Mouse (Mus musculus) kidney, embryonic 16.5 days (tissue): Measurements from ENCODE around the gene Akr1c14. TPM values are rescaled to one million over a fixed set of nuclear protein-coding genes. Genes with fewer than 3 reads are reported as not detected.

Source experiments
- ATAC-seq: fragments of 200-750 bp; cut with Nextera tagmentation; 2 replicates; pipeline ENCODE4 v1.8.0; 2017; ENCODE audit warnings: moderate TSS enrichment; ENCODE audit not compliant: low FRiP score, low TSS enrichment
- H3K27ac ChIP-seq: fragments of 300-500 bp; sonication (generic); 2 replicates; pipeline ENCODE4 v1.5.1; 2014; ENCODE audit warnings: low read length
- H3K27me3 ChIP-seq: fragments of 300-500 bp; sonication (generic); 2 replicates; pipeline ENCODE4 v1.6.1; 2014; ENCODE audit warnings: low read length, control low read depth, mixed read lengths; ENCODE audit not compliant: insufficient read depth
- H3K36me3 ChIP-seq: fragments of 300-500 bp; sonication (generic); 2 replicates; pipeline ENCODE4 v1.6.1; 2014; ENCODE audit warnings: low read length, control low read depth, mixed read lengths; ENCODE audit not compliant: insufficient read depth
- H3K4me1 ChIP-seq: fragments of 300-500 bp; sonication (generic); 2 replicates; pipeline ENCODE4 v1.6.1; 2014; ENCODE audit warnings: low read length, control low read depth, mixed read lengths; ENCODE audit not compliant: insufficient read depth
- H3K4me2 ChIP-seq: fragments of 300-500 bp; sonication (generic); replicated peaks from 2 replicates; pipeline ENCODE4 v1.6.1; 2014; ENCODE audit warnings: low read depth, low read length
- H3K4me3 ChIP-seq: fragments of 300-500 bp; sonication (generic); 2 replicates; pipeline ENCODE4 v1.5.1; 2014; ENCODE audit warnings: mild to moderate bottlenecking, low read length
- H3K9ac ChIP-seq: fragments of 300-500 bp; sonication (generic); replicated peaks from 2 replicates; pipeline ENCODE4 v1.6.1; 2014; ENCODE audit warnings: low read length
- H3K9me3 ChIP-seq: fragments of 300-500 bp; sonication (generic); 2 replicates; pipeline ENCODE4 v1.6.1; 2016; ENCODE audit warnings: low read length, control low read depth
- WGBS: fragments of 180-500 bp; shearing (Covaris S2); extraction: QIAGEN DNeasy Blood & Tissue Kit; methylation state at CpG from one replicate; pipeline ENCODE4 v1.1.7; 2014; 5-methylcytosine and 5-hydroxymethylcytosine counted together
- polyA plus RNA-seq: library from polyadenylated mRNA; unstranded; fragments of >200 nt; fragmentation: Nextera tagmentation; extraction: Ambion mirVana; gene quantifications from 2 replicates; pipeline ENCODE4 v1.2.1, GENCODE M21; 2015

Gene Akr1c14
- 1.6 and 1.8 TPM in 2 replicates for polyA plus RNA-seq

DNA sequence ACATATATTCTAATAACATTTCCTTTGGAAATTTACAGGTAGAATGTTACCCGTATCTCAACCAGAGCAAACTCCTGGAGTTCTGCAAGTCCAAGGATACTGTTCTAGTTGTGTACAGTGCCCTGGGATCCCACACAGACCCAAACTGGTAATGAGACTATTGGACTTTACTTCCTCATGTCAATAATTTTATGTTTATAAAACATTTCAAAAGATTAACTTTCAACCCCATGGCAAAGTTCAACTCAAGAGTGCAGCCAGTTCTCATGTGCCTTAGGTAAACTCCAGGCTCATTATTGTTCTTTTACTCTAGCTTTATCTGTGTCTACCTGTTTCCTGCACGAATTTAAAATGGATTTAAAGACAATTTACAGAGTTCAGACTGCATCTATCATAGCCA is at the start of gene Akr1c14:
Akr1c14 (plus strand) TSS at position 293 of the 400 bp plus-strand sequence.
- 54% methylated on average over 2 of the region's 2 CpGs for WGBS
- H3K27ac ChIP-seq: no peak within 1 kb of the TSS
- no peak within 1 kb of the TSS for H3K4me2 ChIP-seq
- no peak within 1 kb of the TSS for H3K4me3 ChIP-seq
- no peak within 1 kb of the TSS for H3K9ac ChIP-seq
- H3K27me3 ChIP-seq: no peaks in the 10 kb centered on the region
- no peaks in the 10 kb centered on the region for H3K4me1 ChIP-seq
- no peaks in the 10 kb centered on the region for H3K36me3 ChIP-seq
- no peak for ATAC-seq
- H3K9me3 ChIP-seq: no peaks in the 10 kb centered on the region

DNA sequence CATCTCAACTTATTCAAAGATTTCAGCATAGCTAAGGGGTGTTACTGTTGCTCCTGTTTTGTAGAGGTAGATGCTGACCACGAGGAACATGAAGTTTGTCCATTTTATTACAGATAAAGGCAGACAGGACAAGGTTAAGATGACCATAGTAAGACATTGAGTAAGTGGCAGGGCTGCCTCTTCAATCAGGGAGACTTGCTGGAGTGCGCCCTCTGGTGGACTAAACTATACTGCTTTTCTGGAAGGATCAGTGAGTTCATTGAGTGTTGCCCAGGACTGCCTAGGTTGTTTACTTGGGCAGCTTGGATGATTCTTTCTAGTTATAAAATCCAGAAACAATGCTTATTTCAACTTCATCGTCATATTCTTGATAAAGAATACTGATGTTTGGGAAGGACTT is 47.1 kb upstream of the Akr1c14 start:
- Histone ChIP-seq H3K36me3 (no peaks in the 10 kb centered on the region), H3K4me2 (no peak overlapping the region), H3K27me3 (no peaks in the 10 kb centered on the region), H3K4me3 (no peak overlapping the region), H3K9ac (no peak overlapping the region), H3K4me1 (no peaks in the 10 kb centered on the region), H3K9me3 (no peaks in the 10 kb centered on the region), H3K27ac (no peak overlapping the region)
- 9% methylated on average over 3 of the region's 3 CpGs for WGBS
- no peak for ATAC-seq

DNA sequence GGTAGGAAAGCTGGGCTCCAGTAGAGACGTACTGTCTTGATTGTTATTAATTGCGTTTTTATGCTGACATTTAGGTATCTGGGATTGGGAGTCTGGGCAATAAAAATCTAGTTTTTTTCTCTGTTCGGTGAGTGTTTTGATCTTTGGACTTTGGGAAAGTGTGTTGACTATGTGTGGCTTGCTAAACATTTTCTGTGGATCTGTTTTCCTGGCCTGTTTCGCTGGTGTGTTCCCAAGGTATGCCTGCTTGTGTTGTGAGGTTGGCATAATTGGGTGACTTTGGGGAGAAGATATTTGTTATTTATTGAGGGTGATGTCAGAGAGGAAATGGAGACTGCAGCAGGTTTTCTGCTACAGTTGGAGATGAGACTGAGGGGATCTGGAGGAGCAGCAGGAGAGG is 38.0 kb upstream of the Akr1c14 start:
- Histone ChIP-seq H3K27ac (no peak overlapping the region), H3K9me3 (no peaks in the 10 kb centered on the region), H3K4me1 (no peaks in the 10 kb centered on the region), H3K4me3 (no peak overlapping the region), H3K36me3 (no peaks in the 10 kb centered on the region), H3K4me2 (no peak overlapping the region), H3K27me3 (no peaks in the 10 kb centered on the region), H3K9ac (no peak overlapping the region)
- 79% methylated on average over 4 of the region's 4 CpGs for WGBS
- ATAC-seq: no peak

DNA sequence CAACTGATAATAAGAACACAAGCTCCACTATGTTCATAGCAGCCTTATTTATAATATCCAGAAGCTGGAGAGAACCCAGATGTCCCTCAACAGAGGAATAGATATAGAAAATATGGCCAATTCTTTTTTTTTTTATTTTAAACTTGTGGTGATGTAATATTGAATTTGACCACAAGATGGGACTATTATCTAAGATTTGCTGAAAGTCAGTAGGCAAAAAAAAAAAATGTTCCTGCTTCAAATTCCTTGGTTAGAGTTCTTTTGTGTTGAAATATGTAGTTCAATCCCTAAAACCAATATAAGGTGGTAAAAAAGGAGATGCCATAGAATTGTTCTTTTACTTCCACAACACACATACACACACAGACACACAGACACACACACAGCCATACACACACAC is 35.0 kb upstream of the Akr1c14 start:
- no peaks in the 10 kb centered on the region for H3K27me3 ChIP-seq
- H3K4me2 ChIP-seq: no peak overlapping the region
- H3K9ac ChIP-seq: no peak overlapping the region
- ATAC-seq: no peak
- H3K4me3 ChIP-seq: no peak overlapping the region
- H3K36me3 ChIP-seq: no peaks in the 10 kb centered on the region
- no peak overlapping the region for H3K27ac ChIP-seq
- H3K9me3 ChIP-seq: no peaks in the 10 kb centered on the region
- H3K4me1 ChIP-seq: no peaks in the 10 kb centered on the region

DNA sequence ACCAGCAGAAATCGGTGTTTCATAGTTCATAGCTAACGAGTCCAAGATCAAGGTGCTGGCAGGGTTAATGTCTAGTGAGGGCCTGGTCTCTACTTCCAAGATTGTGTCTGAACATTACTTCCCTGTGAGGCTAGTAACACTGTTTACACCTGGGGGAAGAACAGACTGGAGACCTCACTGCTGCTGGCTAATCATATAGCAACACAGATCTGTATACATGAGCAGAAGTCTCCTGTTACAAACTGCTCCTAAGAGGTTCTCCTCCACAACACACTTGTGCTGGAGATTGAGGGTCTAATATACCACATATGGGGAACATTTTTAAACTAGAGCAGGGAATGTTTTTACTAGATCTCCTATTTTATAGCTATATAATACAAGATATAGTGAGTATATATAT is 18.9 kb upstream of the Akr1c14 start:
- H3K4me2 ChIP-seq: no peak overlapping the region
- 68% methylated on average over 2 of the region's 2 CpGs for WGBS
- H3K4me1 ChIP-seq: no peaks in the 10 kb centered on the region
- H3K27me3 ChIP-seq: no peaks in the 10 kb centered on the region
- H3K27ac ChIP-seq: no peak overlapping the region
- no peaks in the 10 kb centered on the region for H3K9me3 ChIP-seq
- H3K4me3 ChIP-seq: no peak overlapping the region
- H3K9ac ChIP-seq: no peak overlapping the region
- no peak for ATAC-seq
- H3K36me3 ChIP-seq: no peaks in the 10 kb centered on the region

- H3K9ac ChIP-seq: no peak overlapping the region
- H3K27me3 ChIP-seq: no peaks in the 10 kb centered on the region
- ATAC-seq: no peak
- no peak overlapping the region for H3K27ac ChIP-seq
- H3K4me1 ChIP-seq: no peaks in the 10 kb centered on the region
- no peak overlapping the region for H3K4me3 ChIP-seq
- H3K36me3 ChIP-seq: no peaks in the 10 kb centered on the region
- H3K4me2 ChIP-seq: no peak overlapping the region
- WGBS: 65% methylated on average over 3 of the region's 3 CpGs
- no peaks in the 10 kb centered on the region for H3K9me3 ChIP-seq
Measured at GRCm38 (mm10) chr13:4032512-4032911, 16.3 kb upstream of the Akr1c14 start.

DNA sequence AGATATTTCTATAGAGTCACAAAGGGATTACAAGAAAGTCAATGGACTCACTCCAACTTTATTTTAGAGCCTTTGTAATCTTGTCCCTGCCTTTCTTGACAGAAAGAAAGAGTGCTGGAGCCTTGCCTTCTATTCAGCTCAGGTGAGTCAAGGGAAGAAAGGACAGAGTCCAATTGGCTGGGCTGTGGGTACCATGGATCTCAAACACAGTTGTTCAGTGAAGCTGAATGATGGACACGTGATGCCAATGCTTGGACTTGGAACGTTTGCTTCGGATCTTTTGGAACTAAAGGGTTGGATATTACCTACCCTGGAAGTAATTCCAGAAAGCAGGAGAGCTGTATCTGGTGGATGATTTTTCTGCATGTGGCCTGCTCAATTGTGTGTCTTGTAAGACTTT is 13.8 kb upstream of the Akr1c14 start:
- H3K4me3 ChIP-seq: no peak overlapping the region
- ATAC-seq: no peak
- 72% methylated on average over 3 of the region's 3 CpGs for WGBS
- no peak overlapping the region for H3K27ac ChIP-seq
- H3K4me1 ChIP-seq: no peaks in the 10 kb centered on the region
- H3K9me3 ChIP-seq: no peaks in the 10 kb centered on the region
- no peak overlapping the region for H3K4me2 ChIP-seq
- no peak overlapping the region for H3K9ac ChIP-seq
- H3K36me3 ChIP-seq: no peaks in the 10 kb centered on the region
- H3K27me3 ChIP-seq: no peaks in the 10 kb centered on the region

- WGBS: 84% methylated on average over 3 of the region's 3 CpGs
- ATAC-seq: no peak
- H3K27me3 ChIP-seq: no peaks in the 10 kb centered on the region
- no peak overlapping the region for H3K27ac ChIP-seq
- no peaks in the 10 kb centered on the region for H3K36me3 ChIP-seq
- no peak overlapping the region for H3K4me2 ChIP-seq
- H3K4me3 ChIP-seq: no peak overlapping the region
- no peaks in the 10 kb centered on the region for H3K9me3 ChIP-seq
- H3K4me1 ChIP-seq: no peaks in the 10 kb centered on the region
- H3K9ac ChIP-seq: no peak overlapping the region
Measured at GRCm38 (mm10) chr13:4046113-4046512, 2.7 kb upstream of the Akr1c14 start.

DNA sequence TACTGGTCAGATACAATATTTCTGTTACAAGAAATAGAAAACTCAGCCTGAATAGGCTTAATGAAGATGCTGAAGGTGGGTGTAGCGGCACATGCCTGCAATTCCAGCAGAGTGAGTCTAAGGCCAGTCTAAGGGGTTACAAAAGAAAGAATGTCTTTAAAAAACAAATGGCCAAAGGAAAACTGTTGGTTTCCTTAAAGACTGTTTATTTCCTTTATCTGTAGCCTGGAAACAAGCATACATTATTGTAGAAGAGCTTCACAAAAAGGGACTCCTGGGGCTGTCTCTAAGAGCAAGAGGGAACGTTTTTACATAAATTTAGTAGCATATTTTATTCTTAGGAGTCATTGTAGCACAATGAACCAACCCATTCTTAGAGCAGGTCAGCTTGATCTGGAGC is 2.0 kb upstream of the Akr1c14 start:
- no peak for ATAC-seq
- no peaks in the 10 kb centered on the region for H3K4me1 ChIP-seq
- no peak overlapping the region for H3K27ac ChIP-seq
- H3K36me3 ChIP-seq: no peaks in the 10 kb centered on the region
- H3K4me3 ChIP-seq: no peak overlapping the region
- H3K4me2 ChIP-seq: no peak overlapping the region
- no peaks in the 10 kb centered on the region for H3K9me3 ChIP-seq
- H3K27me3 ChIP-seq: no peaks in the 10 kb centered on the region
- H3K9ac ChIP-seq: no peak overlapping the region
- WGBS: 61% methylated on average over 2 of the region's 2 CpGs

DNA sequence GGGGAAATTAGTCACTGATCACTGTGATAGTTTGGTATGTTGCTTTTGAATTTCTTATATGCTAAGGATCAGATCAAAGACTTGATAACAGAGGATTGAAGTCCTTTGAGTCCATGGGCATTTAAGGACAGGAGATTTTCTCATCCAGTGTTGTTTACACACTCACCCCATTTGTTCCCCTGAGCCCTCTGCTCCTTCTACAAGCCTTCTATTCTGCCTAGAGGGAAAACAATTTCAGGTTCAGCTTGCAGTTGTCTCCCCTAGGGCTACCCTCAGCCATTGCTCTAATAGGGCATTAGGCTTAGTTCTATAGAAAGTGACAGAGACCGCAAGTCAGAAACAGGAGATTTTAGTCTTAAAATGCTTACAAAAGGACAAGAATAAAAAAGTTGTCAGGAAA is 585 bp upstream of the Akr1c14 start:
- no peak overlapping the region for H3K9ac ChIP-seq
- H3K4me3 ChIP-seq: no peak overlapping the region
- H3K36me3 ChIP-seq: no peaks in the 10 kb centered on the region
- no peak overlapping the region for H3K27ac ChIP-seq
- no peaks in the 10 kb centered on the region for H3K27me3 ChIP-seq
- no peak for ATAC-seq
- no peaks in the 10 kb centered on the region for H3K4me1 ChIP-seq
- H3K4me2 ChIP-seq: no peak overlapping the region
- 98% methylated on average over 1 of the region's 1 CpGs for WGBS
- no peaks in the 10 kb centered on the region for H3K9me3 ChIP-seq

DNA sequence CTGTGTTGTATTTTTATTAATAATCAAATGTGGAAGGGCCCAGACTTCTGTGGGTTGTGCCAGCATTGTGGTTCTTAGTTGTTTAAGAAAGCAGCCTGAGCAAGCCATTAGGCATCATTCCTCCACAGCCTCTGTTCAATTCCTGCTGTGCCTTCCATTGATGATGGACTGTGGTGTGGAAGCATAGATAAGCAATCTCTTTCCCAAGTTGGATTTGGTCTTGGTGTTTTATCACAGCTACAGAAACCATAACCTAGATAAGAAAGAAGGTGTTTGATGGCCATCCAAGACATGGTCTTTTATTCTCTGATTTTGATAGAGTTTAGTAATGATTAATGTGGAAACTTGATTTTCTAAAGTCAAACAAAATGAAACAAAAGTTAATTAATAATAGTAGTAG is 844 bp downstream of the Akr1c14 start:
- no peaks in the 10 kb centered on the region for H3K36me3 ChIP-seq
- no peak overlapping the region for H3K4me3 ChIP-seq
- no peak overlapping the region for H3K4me2 ChIP-seq
- no peak for ATAC-seq
- no peaks in the 10 kb centered on the region for H3K27me3 ChIP-seq
- no peaks in the 10 kb centered on the region for H3K4me1 ChIP-seq
- H3K9me3 ChIP-seq: no peaks in the 10 kb centered on the region
- H3K27ac ChIP-seq: no peak overlapping the region
- no peak overlapping the region for H3K9ac ChIP-seq
